Mouse (Mus musculus): ENCODE data around the gene Inpp5f. TPM values are rescaled to one million over a fixed set of nuclear protein-coding genes. Genes with fewer than 3 reads are reported as not detected.

Gene Inpp5f
- polyA plus RNA-seq, 1 experiment = 2.2 TPM

DNA sequence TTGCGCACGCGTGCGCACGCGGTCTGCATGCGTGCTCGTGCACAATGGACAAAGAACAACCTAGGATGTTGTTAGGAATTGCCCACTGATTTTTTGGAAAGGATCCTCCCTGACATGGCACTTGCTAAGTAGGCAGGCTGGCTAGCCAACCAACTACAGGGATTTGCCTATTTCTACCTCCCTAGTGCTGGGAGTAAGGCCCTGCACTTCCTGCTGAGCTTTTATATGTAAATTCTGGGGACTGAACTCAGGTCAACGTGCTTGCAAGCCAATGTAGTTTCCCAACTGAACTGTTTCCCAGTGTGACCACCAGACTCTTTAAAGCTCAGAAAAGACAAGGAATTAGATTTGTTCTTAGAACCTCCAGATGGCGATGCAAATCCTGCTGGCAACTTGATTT, 115.9 kb downstream of the Inpp5f start:
- no peak for DNase-seq (ENCODE audit: low read depth, low spot score)
- 89% methylated on average over 10 of the region's 10 CpGs for WGBS

DNA sequence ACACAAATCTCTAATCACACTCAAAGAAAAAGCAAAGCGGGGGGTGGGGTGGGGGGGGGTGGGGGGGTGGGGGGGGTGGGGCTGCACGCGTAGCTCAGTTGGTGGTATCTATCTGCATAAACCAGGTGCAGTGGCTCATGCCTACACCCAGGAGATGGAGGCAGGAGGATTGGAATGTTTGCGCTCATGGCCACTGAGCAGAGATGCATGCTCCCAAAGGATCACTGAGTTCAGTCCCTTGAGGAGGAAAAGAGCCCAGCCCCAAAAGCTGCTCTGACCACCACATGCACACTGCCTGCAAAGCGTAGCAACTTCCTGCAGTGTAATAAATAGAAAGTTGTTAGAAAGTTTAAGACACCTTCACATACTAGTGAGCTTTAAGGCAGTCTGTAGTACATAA, 116.6 kb downstream of the Inpp5f start:
- WGBS = 74% methylated on average over 5 of the region's 5 CpGs

DNA sequence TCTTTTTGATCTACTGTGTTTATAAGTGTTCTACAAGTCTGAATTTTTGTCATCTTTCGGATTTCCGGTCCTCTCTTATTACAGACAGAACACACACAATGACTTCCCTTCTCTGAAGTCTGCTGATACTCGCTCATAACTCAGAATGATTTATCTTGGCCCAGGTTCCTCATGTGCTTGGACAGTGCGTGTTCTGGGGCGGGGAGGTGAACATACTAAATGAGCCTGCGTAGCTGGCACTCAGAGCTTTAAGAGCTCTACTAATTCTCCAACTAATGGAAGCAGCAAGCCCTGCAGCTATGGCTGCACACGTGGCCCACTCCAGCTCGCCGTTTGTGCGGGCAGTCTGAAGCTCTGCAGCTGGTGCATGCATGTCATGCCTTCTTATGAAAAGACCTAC, 117.6 kb downstream of the Inpp5f start:
- WGBS = 33% methylated on average over 10 of the region's 10 CpGs
- no peak for DNase-seq (ENCODE audit: low read depth, low spot score)

More for the DNA sequence above, 116.6 kb downstream of the Inpp5f start:
- no peak for DNase-seq (ENCODE audit: low read depth, low spot score)

DNA sequence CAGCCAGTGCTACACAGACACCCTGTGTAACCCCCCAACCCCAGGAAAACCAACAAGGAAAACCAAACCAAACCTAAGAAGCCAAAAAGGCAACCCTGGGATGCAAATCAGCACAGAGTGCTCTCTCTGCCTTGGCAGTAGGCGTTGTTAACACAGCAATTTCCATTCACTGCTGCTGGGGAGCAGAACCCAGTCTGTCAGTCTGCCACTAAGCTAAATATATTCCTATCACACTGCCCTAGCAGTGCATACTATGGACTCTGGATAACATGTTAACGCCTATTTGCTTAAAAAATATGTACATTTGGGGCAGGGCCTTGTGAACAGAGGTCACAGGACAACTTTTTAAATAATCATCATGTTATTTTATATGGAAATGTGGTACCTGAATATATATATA, 120.5 kb downstream of the Inpp5f start:
- WGBS = 33% methylated on average over 2 of the region's 2 CpGs

DNA sequence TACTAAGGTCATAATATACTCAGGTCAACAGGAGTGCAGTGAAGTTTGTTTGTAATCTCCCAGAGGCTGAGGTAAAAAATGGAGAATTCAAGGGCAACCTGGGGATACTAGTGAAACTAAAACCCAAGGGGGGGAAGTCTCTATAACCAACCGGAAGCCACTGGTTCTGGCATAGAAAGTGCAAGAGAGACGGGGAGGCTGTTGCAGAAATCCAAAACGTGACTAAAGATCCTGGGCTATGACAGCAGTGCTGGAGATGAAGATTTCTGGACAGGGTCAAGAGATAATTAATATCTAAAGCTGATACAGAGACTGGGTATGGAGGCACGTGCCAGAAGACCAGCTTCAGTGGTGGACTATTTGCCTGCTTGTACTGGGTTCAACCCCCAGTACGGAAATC, 126.9 kb downstream of the Inpp5f start:
- no peak for DNase-seq (ENCODE audit: low read depth, low spot score)
- 29% methylated on average over 5 of the region's 5 CpGs for WGBS

More for the DNA sequence above, 120.5 kb downstream of the Inpp5f start:
- no peak for DNase-seq (ENCODE audit: low read depth, low spot score)

DNA sequence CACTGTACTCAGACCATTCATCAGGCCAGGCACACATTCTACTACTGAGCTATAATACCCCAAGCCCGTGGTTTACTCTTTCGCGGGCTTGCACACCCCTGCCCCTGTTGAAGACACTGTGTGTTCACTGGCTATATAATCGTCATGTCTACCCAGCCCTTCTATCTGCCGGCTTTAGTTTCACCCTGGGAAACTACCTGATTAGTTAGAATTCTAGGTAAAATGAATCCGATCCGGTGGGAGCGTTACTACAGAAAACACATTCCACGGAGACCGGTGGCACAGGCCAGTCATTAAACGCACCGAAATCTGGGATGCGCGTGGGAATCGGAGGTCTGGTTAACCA, 128.0 kb downstream of the Inpp5f start:
- no peak for DNase-seq (ENCODE audit: low read depth, low spot score)
- WGBS = 1% methylated on average over 15 of the region's 15 CpGs

DNA sequence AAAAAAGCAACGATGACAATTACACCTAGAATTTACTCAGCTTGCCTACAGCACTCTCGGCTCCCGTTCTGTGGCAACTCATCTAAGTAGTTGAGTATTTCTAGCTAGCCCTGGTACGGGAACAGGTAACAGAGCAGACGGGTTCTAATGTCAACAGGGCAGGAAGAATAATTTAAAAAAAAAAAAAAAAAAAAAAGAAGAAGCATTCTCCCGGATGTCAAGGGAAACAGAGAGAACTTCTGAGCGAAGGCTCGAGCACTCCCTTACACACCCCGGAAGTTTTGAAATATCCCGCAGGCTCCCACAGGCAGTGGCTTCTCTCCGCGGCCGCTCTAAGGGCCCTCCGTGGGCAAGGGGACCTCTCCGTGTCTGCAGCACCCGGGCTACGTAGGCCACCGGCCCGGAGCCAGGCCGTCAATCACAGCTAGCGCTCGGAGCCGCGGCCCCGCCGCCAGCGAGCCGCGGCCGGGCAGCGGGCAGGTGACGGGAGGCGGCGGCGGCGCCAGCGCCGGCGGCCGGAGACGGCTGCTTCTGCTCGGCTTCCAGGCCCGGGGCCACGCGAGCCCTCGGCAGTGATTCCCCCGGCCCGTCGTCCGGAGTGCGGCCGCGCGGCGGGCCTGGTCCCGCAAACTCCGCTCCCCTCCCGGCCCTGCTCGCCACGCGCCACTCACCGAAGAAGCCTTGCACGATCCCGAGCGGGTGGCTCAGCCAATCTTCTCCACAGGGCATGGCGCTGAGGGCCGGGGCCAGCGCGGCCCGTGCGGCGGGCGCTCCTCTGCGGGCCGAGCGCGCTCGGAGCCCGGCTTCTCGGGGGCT, 128.5 kb downstream of the Inpp5f start:
- 1% methylated on average over 77 of the region's 80 CpGs for WGBS
- no peak for DNase-seq (ENCODE audit: low read depth, low spot score)

DNA sequence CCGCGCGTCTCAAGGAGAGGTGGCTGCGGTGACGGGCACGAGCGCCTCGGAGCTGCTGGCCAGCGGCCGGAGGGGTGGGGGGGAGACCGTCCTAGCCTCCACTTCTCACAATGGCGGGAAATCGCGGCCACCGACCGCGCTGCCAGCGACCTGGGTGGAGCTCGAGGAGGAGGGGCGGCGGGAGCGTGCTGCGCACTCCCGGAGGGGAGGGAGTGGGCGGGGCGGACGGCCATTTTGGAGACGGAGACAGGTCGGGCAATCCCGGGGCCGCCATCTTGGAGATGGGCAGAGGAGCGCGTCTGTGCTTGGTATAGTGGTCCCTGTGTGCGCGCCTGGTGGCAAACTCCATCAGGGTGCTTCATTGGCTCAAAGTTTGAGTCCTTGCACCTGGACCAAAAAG, 129.2 kb downstream of the Inpp5f start, which contains the start of gene Mcmbp:
Gene Mcmbp (minus strand): TSS at position 162 of the 400 bp plus-strand sequence.
- WGBS = under 1% methylated on average over 35 of the region's 35 CpGs
- peak; percentile 73 for DNase-seq (ENCODE audit: low read depth, low spot score)

DNA sequence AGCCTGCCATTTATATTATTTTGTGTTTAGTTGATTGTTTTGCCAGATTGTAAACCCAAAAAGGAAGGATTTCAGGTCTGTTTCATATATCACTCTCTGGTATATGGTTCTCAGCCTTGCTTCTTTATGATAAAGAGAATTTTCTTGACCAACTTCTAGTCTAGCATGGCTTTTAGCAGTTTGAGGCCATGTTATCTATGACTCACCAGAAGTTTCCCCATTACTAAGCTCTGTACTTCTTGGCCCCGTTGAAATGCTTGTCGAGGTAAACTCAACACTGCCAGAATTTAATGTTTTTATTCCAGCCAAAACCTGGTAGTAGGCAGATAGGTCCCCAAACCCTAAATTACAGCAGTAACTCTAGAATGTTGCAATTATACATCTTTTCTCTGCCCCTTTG, 132.8 kb downstream of the Inpp5f start:
- WGBS = 51% methylated on average over 2 of the region's 2 CpGs
- no peak for DNase-seq (ENCODE audit: low read depth, low spot score)

DNA sequence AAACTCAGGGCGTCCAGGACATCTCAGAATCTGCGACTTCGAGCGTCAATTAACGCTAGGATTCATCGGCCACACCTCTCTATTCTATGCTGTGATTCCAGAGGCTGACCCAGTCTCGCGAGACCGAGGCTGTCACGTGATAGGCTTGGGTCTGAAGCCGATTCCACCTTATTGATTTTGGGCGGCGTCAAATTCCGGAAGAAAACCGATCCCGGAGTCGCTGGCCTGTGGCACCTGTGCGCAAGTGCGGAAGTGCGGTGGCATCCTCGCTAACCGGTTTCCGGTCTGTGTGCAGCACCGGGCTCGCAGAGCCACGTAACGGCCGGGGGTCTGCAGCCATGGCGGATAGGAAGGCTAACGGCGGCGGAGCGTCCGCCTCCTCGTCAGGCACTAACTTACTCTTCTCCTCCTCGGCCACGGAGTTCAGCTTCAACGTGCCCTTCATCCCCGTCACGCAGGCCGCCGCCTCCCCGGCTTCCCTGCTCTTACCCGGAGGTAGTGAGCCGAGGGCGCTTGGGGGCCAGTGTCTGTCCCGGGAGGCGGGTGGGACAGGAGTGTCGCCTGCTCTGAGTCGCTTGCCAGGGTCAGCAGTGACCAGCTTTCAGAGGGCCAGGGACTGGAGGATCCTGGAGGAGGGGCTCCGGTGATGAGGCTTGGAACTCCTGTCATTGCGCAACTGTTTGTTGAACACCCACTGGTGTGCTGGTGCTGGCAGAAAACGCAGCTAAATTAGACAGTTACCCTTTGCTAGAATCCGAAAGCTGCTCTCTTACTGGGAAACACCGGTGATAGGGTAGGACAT, 133.8 kb downstream of the Inpp5f start, which contains the start of gene Sec23ip:
Gene Sec23ip (plus strand): TSS at position 260 of the 802 bp plus-strand sequence.
- DNase-seq (ENCODE audit: low read depth, low spot score) = peak; percentile 98
- WGBS = under 1% methylated on average over 55 of the region's 55 CpGs

Other genes with a start within 250 kb of the Inpp5f start
- gene Rgs10, start 192.6 kb upstream of the Inpp5f start, polyA plus RNA-seq (2012; rRNA removed) = 12.9 and 15.6 TPM in 2 replicates
- 27.0 and 29.6 TPM in 2 replicates for gene Tial1, start 149.6 kb upstream of the Inpp5f start, polyA plus RNA-seq (2012; rRNA removed)
- 17.8 and 21.7 TPM in 2 replicates for gene Bag3, start 87.7 kb upstream of the Inpp5f start, polyA plus RNA-seq (2012; rRNA removed)
- 24.0 and 36.8 TPM in 2 replicates for gene Mcmbp, start 129.2 kb downstream of the Inpp5f start, polyA plus RNA-seq (2012; rRNA removed)
- 10.2 and 30.0 TPM in 2 replicates for gene Sec23ip, start 133.6 kb downstream of the Inpp5f start, polyA plus RNA-seq (2012; rRNA removed)

Data from large intestine, adult 2 months (tissue).